Mouse (Mus musculus) midbrain, embryonic 11.5 days (tissue): ENCODE data around the gene Mgst1. TPM values are rescaled to one million over a fixed set of nuclear protein-coding genes. Genes with fewer than 3 reads are reported as not detected.

Source experiments
- ATAC-seq: fragments of 200-750 bp; cut with Nextera tagmentation; 2 replicates; pipeline ENCODE4 v1.8.0; 2017; ENCODE audit warnings: moderate TSS enrichment, moderate library complexity; ENCODE audit not compliant: low FRiP score
- DNase-seq: peaks from one replicate; pipeline ENCODE4 v3.0.0; 2015; ENCODE audit warnings: low spot score; ENCODE audit errors: missing footprints
- H3K27ac ChIP-seq: fragments of 300-500 bp; sonication (generic); 2 replicates; pipeline ENCODE4 v1.5.1; 2014; ENCODE audit warnings: low read depth, low read length
- H3K27me3 ChIP-seq: fragments of 300-500 bp; sonication (generic); 2 replicates; pipeline ENCODE4 v1.6.1; 2014; ENCODE audit warnings: mild to moderate bottlenecking, low read length, moderate library complexity, mixed read lengths; ENCODE audit not compliant: control insufficient read depth, insufficient read depth
- H3K36me3 ChIP-seq: fragments of 300-500 bp; sonication (generic); 2 replicates; pipeline ENCODE4 v1.6.1; 2014; ENCODE audit warnings: mild to moderate bottlenecking, low read length, moderate library complexity, mixed read lengths; ENCODE audit not compliant: control insufficient read depth, insufficient read depth
- H3K4me1 ChIP-seq: fragments of 300-500 bp; sonication (generic); 2 replicates; pipeline ENCODE4 v1.6.1; 2014; ENCODE audit warnings: low read length; ENCODE audit not compliant: control insufficient read depth, insufficient read depth
- H3K4me2 ChIP-seq: fragments of 300-500 bp; sonication (generic); 2 replicates; pipeline ENCODE4 v1.6.1; 2014; ENCODE audit warnings: mild to moderate bottlenecking, moderate library complexity
- H3K4me3 ChIP-seq: fragments of 300-500 bp; sonication (generic); 2 replicates; pipeline ENCODE4 v1.5.1; 2014; ENCODE audit warnings: low read depth, low read length
- H3K9ac ChIP-seq: fragments of 300-500 bp; sonication (generic); 2 replicates; pipeline ENCODE4 v1.6.1; 2014; ENCODE audit warnings: low read length
- H3K9me3 ChIP-seq: fragments of 300-500 bp; sonication (generic); 2 replicates; pipeline ENCODE4 v1.6.1; 2016; ENCODE audit warnings: low read length; ENCODE audit not compliant: control insufficient read depth
- WGBS: fragments of 180-500 bp; shearing (Covaris S2); extraction: QIAGEN DNeasy Blood & Tissue Kit; methylation state at CpG from one replicate; pipeline ENCODE4 v1.1.7; 2014; 5-methylcytosine and 5-hydroxymethylcytosine counted together
- polyA plus RNA-seq: library from polyadenylated mRNA; unstranded; fragments of >200 nt; fragmentation: Nextera tagmentation; extraction: Ambion mirVana; gene quantifications from 2 replicates; pipeline ENCODE4 v1.2.1, GENCODE M21; 2014

Mgst1 gene
- 53.2 and 58.4 TPM in 2 replicates for polyA plus RNA-seq

DNA sequence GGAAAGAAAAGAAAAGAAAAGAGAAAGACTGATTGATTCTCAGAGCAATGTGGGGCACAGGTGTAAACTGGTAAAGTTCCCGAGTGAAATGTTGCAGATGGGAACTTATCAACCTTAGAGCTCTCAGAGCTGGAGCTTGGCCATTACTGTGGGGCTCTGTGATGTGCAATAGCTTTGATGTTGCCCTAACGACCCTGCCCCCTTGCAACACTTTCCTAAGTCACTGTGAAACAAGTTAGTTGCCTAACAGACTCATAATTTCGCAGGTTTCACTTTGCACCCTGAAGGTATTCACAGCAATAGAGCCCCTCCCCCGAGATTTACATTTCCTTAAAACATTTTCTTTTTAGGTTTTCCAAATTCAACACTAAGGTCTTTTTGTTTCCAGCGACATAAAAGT lies at the start of gene Mgst1:
Gene Mgst1, plus strand, starts transcription at position 387 of the 400 bp plus-strand sequence.
- H3K27ac ChIP-seq, result no peak within 1 kb of the TSS
- WGBS, result 3% methylated on average over 5 of the region's 5 CpGs
- DNase-seq, result no peak

DNA sequence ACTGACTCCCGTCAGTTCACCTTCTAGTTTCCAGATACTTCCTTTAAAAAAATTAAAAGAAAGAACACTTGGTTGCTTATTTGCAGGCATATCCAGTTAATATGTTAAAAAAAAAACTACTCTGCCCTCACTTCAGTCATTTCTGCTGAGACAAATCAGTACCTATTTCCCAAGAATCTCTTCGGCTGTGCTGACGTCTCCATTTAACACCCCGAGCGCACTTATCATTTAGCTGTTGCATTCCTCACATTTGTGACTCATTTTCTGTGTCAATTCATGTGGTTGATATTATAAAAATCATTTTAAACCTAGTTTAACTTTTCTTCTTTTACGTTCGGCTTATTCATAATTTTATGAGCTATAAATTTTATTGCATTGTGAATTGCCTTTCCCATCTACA lies 47.7 kb upstream of the Mgst1 start:
- no peak for ATAC-seq
- no peak overlapping the region for H3K9ac ChIP-seq
- H3K27ac ChIP-seq, result no peak overlapping the region
- no peaks in the 10 kb centered on the region for H3K36me3 ChIP-seq
- H3K4me1 ChIP-seq, result no peaks in the 10 kb centered on the region
- H3K9me3 ChIP-seq, result no peaks in the 10 kb centered on the region
- H3K27me3 ChIP-seq, result no peaks in the 10 kb centered on the region
- WGBS, result 95% methylated on average over 7 of the region's 7 CpGs
- no peak for DNase-seq
- H3K4me3 ChIP-seq, result no peak overlapping the region
- no peak overlapping the region for H3K4me2 ChIP-seq

More for the DNA sequence above, at the start of gene Mgst1:
- Histone ChIP-seq H3K9me3 (no peaks in the 10 kb centered on the region), H3K9ac (peak within 1 kb of the TSS; percentile 60), H3K27me3 (no peaks in the 10 kb centered on the region), H3K36me3 (no peaks in the 10 kb centered on the region), H3K4me3 (peak within 1 kb of the TSS; percentile 35), H3K4me2 (peak within 1 kb of the TSS; percentile 65), H3K4me1 (no peaks in the 10 kb centered on the region; the same call in 1 of the 2 replicates)
- ATAC-seq, result peak; percentile 52

DNA sequence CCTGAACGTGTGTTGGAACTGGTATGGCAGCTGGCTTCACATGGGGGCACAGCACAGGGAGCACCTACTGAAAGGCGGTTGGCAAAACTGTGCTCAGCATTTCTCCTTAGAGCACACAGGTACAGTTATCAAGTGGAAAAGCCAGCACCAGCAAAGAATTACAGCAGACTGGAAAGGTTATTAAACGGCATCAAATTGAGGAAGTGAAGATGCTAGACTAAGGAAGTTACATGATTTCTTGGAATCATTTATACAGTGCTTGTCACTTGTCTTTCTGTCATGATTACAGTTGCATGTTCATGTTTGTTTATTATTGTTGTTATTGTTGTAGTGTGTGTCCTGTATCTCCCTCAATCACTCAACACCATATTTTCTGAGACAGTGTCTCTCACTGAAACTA lies 45.1 kb upstream of the Mgst1 start:
- Histone ChIP-seq H3K27me3 (no peaks in the 10 kb centered on the region), H3K36me3 (no peaks in the 10 kb centered on the region), H3K4me2 (no peak overlapping the region), H3K9me3 (no peaks in the 10 kb centered on the region), H3K9ac (no peak overlapping the region), H3K27ac (no peak overlapping the region), H3K4me1 (no peaks in the 10 kb centered on the region), H3K4me3 (no peak overlapping the region)
- 87% methylated on average over 3 of the region's 3 CpGs for WGBS
- ATAC-seq (no peak), DNase-seq (no peak)

DNA sequence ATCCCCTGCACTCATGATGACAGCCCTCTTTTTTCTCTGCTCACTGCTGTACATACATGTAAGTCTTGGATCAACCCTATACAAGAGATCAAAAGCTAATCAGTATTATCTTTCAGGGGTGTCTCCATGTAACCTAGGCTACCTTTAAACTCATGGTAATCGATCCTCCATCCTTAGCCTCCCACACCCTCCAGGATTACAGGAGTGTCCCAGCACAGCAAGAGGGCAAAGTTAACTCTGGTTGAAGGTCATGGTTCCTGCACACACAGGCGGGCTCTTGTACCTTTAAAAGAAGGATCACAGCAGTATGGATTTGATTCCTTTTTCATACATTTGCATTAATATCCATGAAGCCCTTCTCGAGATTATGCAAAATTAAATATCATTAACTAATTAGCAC lies 40.5 kb upstream of the Mgst1 start:
- Histone ChIP-seq H3K27ac (no peak overlapping the region), H3K4me1 (no peaks in the 10 kb centered on the region), H3K36me3 (no peaks in the 10 kb centered on the region), H3K4me2 (no peak overlapping the region), H3K9ac (no peak overlapping the region), H3K4me3 (no peak overlapping the region), H3K27me3 (no peaks in the 10 kb centered on the region), H3K9me3 (no peaks in the 10 kb centered on the region)
- ATAC-seq (no peak), DNase-seq (no peak)
- 66% methylated on average over 3 of the region's 3 CpGs for WGBS

DNA sequence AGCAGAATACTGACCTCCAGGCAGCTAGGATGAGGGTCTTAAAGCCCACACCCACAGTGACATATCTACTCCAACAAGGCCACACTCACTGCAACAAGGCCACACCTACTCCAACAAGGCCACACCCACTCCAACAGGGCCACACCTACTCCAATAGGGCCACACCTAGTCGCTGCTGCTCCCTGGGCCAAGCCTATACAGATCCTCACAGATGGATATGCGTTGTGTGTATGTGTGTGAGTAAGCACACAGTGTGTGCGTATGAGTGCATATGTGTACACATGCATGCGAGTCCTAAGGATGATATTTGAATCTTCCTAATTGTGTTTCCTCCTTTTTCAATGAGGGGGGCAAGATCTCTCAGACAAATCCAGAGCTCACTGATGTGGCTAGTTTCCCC lies 38.3 kb upstream of the Mgst1 start:
- no peaks in the 10 kb centered on the region for H3K36me3 ChIP-seq
- WGBS, result 86% methylated on average over 4 of the region's 4 CpGs
- no peak overlapping the region for H3K4me2 ChIP-seq
- H3K4me3 ChIP-seq, result no peak overlapping the region
- H3K9ac ChIP-seq, result no peak overlapping the region
- DNase-seq, result no peak
- ATAC-seq, result peak; percentile 65
- H3K4me1 ChIP-seq, result no peaks in the 10 kb centered on the region
- H3K27me3 ChIP-seq, result no peaks in the 10 kb centered on the region
- H3K9me3 ChIP-seq, result no peaks in the 10 kb centered on the region
- H3K27ac ChIP-seq, result no peak overlapping the region

DNA sequence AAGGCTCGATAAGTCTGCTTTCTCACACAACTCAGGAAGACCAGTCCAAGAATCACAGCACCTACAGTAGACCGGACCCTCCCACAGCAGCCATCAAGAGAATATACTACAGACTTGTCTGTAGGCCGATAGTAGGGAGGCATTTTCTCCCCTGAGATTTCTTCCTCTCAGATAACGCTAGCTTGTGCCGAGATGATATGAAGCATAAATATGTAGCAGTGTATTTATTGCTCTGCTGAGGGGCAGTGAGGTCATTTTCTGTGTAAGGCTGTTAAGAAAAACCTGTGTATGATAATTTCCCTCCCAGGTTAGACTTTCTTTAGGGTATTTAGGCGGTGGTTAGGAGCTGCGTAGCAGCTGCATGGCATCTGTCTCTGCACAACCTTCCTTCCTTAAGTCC lies 37.2 kb upstream of the Mgst1 start:
- 90% methylated on average over 7 of the region's 7 CpGs for WGBS
- ATAC-seq (no peak), DNase-seq (no peak)
- Histone ChIP-seq H3K9me3 (no peaks in the 10 kb centered on the region), H3K9ac (no peak overlapping the region), H3K36me3 (no peaks in the 10 kb centered on the region), H3K27ac (no peak overlapping the region), H3K27me3 (no peaks in the 10 kb centered on the region), H3K4me1 (no peaks in the 10 kb centered on the region), H3K4me3 (no peak overlapping the region), H3K4me2 (no peak overlapping the region)

DNA sequence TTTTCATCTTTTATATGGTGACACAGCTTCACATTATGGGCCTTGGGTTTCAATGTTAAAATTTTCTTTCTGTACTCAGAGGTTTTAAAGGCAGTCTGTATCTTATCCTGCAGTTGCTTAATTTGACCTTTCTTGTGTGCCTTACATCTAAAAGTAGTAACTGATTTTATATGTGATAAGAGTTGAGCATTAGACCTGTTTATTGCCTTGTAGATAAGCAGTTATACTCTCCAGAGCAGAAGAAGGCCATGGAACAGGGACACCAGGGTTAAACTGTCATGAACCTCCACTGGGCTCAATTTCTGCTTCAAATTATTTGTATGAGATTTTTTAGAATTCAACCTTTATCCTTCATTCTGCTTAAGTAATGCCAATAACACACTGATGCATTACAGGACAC lies 35.6 kb upstream of the Mgst1 start:
- no peaks in the 10 kb centered on the region for H3K27me3 ChIP-seq
- H3K4me1 ChIP-seq, result no peaks in the 10 kb centered on the region
- no peak overlapping the region for H3K9ac ChIP-seq
- no peak overlapping the region for H3K4me3 ChIP-seq
- H3K9me3 ChIP-seq, result no peaks in the 10 kb centered on the region
- no peak overlapping the region for H3K27ac ChIP-seq
- no peak overlapping the region for H3K4me2 ChIP-seq
- ATAC-seq, result no peak
- DNase-seq, result no peak
- no peaks in the 10 kb centered on the region for H3K36me3 ChIP-seq

DNA sequence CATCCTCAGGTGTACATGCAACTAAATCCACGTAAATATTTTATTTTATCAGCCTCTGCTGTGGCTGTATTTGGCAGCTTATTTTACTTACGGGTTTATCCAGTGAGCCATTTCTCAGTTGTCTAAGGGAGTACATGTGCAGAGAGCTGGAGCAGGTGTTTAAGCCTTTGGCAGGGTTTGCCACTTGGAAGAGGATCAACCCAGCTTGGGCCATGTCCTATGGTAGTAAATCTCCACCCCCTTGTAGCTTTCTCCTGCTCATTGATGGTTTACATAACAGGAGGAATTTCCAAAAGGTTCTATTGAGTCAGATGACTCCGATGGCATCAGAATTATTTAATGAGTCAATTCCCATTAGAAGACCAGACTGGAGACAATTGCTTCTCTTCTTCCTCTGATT lies 22.6 kb upstream of the Mgst1 start:
- Histone ChIP-seq H3K4me1 (no peaks in the 10 kb centered on the region), H3K4me3 (no peak overlapping the region), H3K9ac (no peak overlapping the region), H3K27ac (no peak overlapping the region), H3K36me3 (no peaks in the 10 kb centered on the region), H3K4me2 (no peak overlapping the region), H3K27me3 (no peaks in the 10 kb centered on the region), H3K9me3 (no peaks in the 10 kb centered on the region)
- no peak for DNase-seq
- WGBS, result 82% methylated on average over 3 of the region's 3 CpGs
- no peak for ATAC-seq

DNA sequence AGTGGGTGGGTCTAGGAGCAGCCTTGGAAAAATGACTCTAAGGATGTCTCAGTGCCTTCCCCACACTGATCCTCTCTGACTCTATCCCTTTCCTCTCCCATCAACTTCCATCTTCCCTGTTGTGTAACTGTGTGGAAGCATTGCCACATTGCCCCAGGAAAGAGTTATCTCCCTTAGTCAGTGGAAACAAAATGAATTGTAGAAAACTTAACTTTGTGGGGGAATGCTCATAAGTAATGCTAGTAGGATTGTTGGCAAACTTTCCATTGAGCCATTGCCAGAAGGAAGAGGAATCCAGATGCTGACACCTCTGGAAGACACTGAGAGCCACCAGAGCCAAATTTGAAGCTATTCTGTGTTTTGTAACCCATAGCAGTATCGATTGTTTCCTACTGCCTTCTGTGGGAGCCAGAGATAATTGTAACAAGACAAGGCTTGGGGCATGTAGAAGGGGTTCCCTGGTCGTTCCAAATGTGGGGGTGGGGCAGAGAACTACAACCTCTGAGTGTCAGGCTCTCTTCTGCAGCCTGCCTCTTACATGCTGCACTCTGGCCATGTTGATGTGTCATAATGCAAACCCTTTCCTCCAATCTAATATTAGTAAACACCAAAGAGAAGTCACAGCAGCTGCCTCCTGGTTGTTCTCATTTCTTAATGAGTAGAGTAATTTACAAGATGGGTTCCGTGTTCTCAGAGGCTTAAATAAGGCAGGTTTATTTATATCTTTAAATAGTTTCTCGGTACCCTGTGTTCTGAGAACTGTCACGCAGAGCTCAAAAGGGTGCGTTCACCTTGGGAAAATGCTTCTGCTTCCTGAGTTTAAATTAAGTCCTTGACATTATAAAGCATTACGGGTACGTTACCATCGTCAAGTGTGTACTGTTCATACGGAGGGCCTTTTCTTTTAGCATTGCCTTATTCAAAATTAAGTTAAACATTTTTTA lies 11.5 kb upstream of the Mgst1 start:
- no peak for ATAC-seq
- no peaks in the 10 kb centered on the region for H3K9me3 ChIP-seq
- H3K9ac ChIP-seq, result no peak overlapping the region
- H3K27ac ChIP-seq, result no peak overlapping the region
- H3K4me2 ChIP-seq, result no peak overlapping the region
- no peak for DNase-seq
- H3K4me3 ChIP-seq, result no peak overlapping the region
- H3K36me3 ChIP-seq, result no peaks in the 10 kb centered on the region
- no peaks in the 10 kb centered on the region for H3K4me1 ChIP-seq
- H3K27me3 ChIP-seq, result no peaks in the 10 kb centered on the region
- 93% methylated on average over 10 of the region's 10 CpGs for WGBS
